Mouse (Mus musculus) stomach, postnatal 0 days (tissue): Measurements from ENCODE around the gene Fancm. TPM values are rescaled to one million over a fixed set of nuclear protein-coding genes. Genes with fewer than 3 reads are reported as not detected.

Experiments used
- ATAC-seq: fragments of 200-750 bp; cut with Nextera tagmentation; 2 replicates; pipeline ENCODE4 v1.8.0; 2017; ENCODE audit not compliant: low FRiP score, low TSS enrichment
- DNase-seq: peaks from one replicate; pipeline ENCODE4 v3.0.0-alpha.2; 2016; ENCODE audit warnings: low spot score
- H3K27ac ChIP-seq: fragments of 300-500 bp; sonication (generic); replicated peaks from 2 replicates; pipeline ENCODE4 v1.5.1; 2014; ENCODE audit warnings: mild to moderate bottlenecking, control low read depth
- H3K27me3 ChIP-seq: fragments of 300-500 bp; sonication (generic); 2 replicates; pipeline ENCODE4 v1.6.1; 2014; ENCODE audit warnings: low read length; ENCODE audit not compliant: control insufficient read depth, insufficient read depth
- H3K36me3 ChIP-seq: fragments of 300-500 bp; sonication (generic); 2 replicates; pipeline ENCODE4 v1.6.1; 2014; ENCODE audit warnings: low read length, mixed read lengths; ENCODE audit not compliant: control insufficient read depth, insufficient read depth
- H3K4me1 ChIP-seq: fragments of 300-500 bp; sonication (generic); replicated peaks from 2 replicates; pipeline ENCODE4 v1.6.1; 2014; ENCODE audit warnings: antibody characterized with exemption; ENCODE audit not compliant: control insufficient read depth, insufficient read depth
- H3K4me2 ChIP-seq: fragments of 300-500 bp; sonication (generic); replicated peaks from 2 replicates; pipeline ENCODE4 v1.6.1; 2014; ENCODE audit warnings: low read depth, mild to moderate bottlenecking, control low read depth, moderate library complexity
- H3K4me3 ChIP-seq: fragments of 300-500 bp; sonication (generic); 2 replicates; pipeline ENCODE4 v1.5.1; 2014; ENCODE audit warnings: low read depth, low read length, control low read depth
- H3K9ac ChIP-seq: fragments of 300-500 bp; sonication (generic); 2 replicates; pipeline ENCODE4 v1.6.1; 2014; ENCODE audit warnings: mild to moderate bottlenecking, low read length, control low read depth, mixed read lengths
- H3K9me3 ChIP-seq: fragments of 300-500 bp; sonication (generic); 2 replicates; pipeline ENCODE4 v1.6.1; 2016; ENCODE audit warnings: low read length; ENCODE audit not compliant: control insufficient read depth
- CTCF ChIP-seq: IDR thresholded peaks from 2 replicates; pipeline ENCODE4 v1.5.1; 2016; ENCODE audit warnings: antibody characterized with exemption, low read depth, mild to moderate bottlenecking, moderate library complexity
- EP300 ChIP-seq: optimal IDR thresholded peaks from 2 replicates; pipeline ENCODE3; 2016; ENCODE audit warnings: antibody characterized with exemption
- WGBS: fragments of 180-500 bp; shearing (Covaris S2); extraction: QIAGEN DNeasy Blood & Tissue Kit; methylation state at CpG from one replicate; pipeline ENCODE4 v1.1.7; 2014; 5-methylcytosine and 5-hydroxymethylcytosine counted together
- polyA plus RNA-seq: library from polyadenylated mRNA; unstranded; fragments of >200 nt; fragmentation: Nextera tagmentation; extraction: Ambion mirVana; gene quantifications from 2 replicates; pipeline ENCODE4 v1.2.1, GENCODE M21; 2015

The Fancm gene
- 2.5 and 3.6 TPM in 2 replicates for polyA plus RNA-seq

- Histone ChIP-seq H3K27me3 (no peaks in the 10 kb centered on the region), H3K27ac (peak within 1 kb of the TSS; percentile 59), H3K4me1 (no peaks in the 10 kb centered on the region), H3K9me3 (no peaks in the 10 kb centered on the region), H3K9ac (peak within 1 kb of the TSS; percentile 74), H3K4me2 (peak within 1 kb of the TSS; percentile 85), H3K4me3 (peak within 1 kb of the TSS; percentile 83), H3K36me3 (no peaks in the 10 kb centered on the region)
- WGBS = 2% methylated on average over 39 of the region's 39 CpGs
- no peak for TF ChIP-seq EP300
- TF ChIP-seq CTCF = no peak
- peak; percentile 47 for ATAC-seq
- peak; percentile 90 for DNase-seq
These were observed at the start of gene Fancm for GRCm38 (mm10) chr12:65075085-65075732. TSS of gene Fancm (plus strand) at chr12:65075603.

GRCm38 (mm10) chr12:65035839-65036189, 39.6 kb upstream of the Fancm start:
- no peaks in the 10 kb centered on the region for H3K36me3 ChIP-seq
- ATAC-seq (no peak), DNase-seq (no peak)
- peak overlapping the region; percentile 91 for H3K9ac ChIP-seq
- peaks cover 6% of the 10 kb centered on the region; the same call in 1 of the 2 replicates for H3K4me1 ChIP-seq
- H3K4me3 ChIP-seq = peak overlapping the region; percentile 93
- no peaks in the 10 kb centered on the region for H3K9me3 ChIP-seq
- no peaks in the 10 kb centered on the region for H3K27me3 ChIP-seq
- H3K27ac ChIP-seq = no peak overlapping the region; the same call in 1 of the 2 replicates
- no peak for TF ChIP-seq EP300
- no peak for TF ChIP-seq CTCF
- peak overlapping the region; percentile 55 for H3K4me2 ChIP-seq
- WGBS = 47% methylated on average over 8 of the region's 8 CpGs

GRCm38 (mm10) chr12:65036190-65036870, 39.1 kb upstream of the Fancm start, which contains the start of gene Prpf39:
TSS of gene Prpf39 (plus strand) at chr12:65036333.
- Histone ChIP-seq H3K9me3 (no peaks in the 10 kb centered on the region), H3K9ac (peak within 1 kb of the TSS; percentile 91), H3K36me3 (no peaks in the 10 kb centered on the region), H3K4me3 (peak within 1 kb of the TSS; percentile 93), H3K4me2 (peak within 1 kb of the TSS; percentile 55), H3K27ac (peak within 1 kb of the TSS; percentile 92), H3K27me3 (no peaks in the 10 kb centered on the region), H3K4me1 (peaks cover 6% of the 10 kb centered on the region; the same call in 1 of the 2 replicates)
- ATAC-seq (peak; percentile 96), DNase-seq (peak; percentile 89)
- WGBS = under 1% methylated on average over 55 of the region's 65 CpGs
- TF ChIP-seq CTCF (no peak), EP300 (no peak)

GRCm38 (mm10) chr12:65036892-65037545, 38.4 kb upstream of the Fancm start:
- H3K4me2 ChIP-seq = peak overlapping the region; percentile 55
- DNase-seq = no peak
- peak overlapping the region; percentile 93 for H3K4me3 ChIP-seq
- H3K36me3 ChIP-seq = no peaks in the 10 kb centered on the region
- no peak overlapping the region for H3K27ac ChIP-seq
- H3K4me1 ChIP-seq = peaks cover 6% of the 10 kb centered on the region; the same call in 1 of the 2 replicates
- no peak for ATAC-seq
- no peaks in the 10 kb centered on the region for H3K27me3 ChIP-seq
- peak overlapping the region; percentile 91 for H3K9ac ChIP-seq
- 9% methylated on average over 18 of the region's 18 CpGs for WGBS
- TF ChIP-seq CTCF = no peak
- no peak for TF ChIP-seq EP300
- no peaks in the 10 kb centered on the region for H3K9me3 ChIP-seq

GRCm38 (mm10) chr12:65037546-65037937, 37.9 kb upstream of the Fancm start:
- Histone ChIP-seq H3K9ac (no peak overlapping the region), H3K36me3 (no peaks in the 10 kb centered on the region), H3K27me3 (no peaks in the 10 kb centered on the region), H3K4me2 (peak overlapping the region; percentile 55), H3K4me3 (peak overlapping the region; percentile 93), H3K4me1 (peaks cover 6% of the 10 kb centered on the region; the same call in 1 of the 2 replicates), H3K9me3 (no peaks in the 10 kb centered on the region), H3K27ac (no peak overlapping the region)
- TF ChIP-seq EP300 = no peak
- TF ChIP-seq CTCF = no peak
- ATAC-seq (no peak), DNase-seq (no peak)
- 18% methylated on average over 4 of the region's 4 CpGs for WGBS
